Mouse (Mus musculus): ENCODE data around the gene Hist1h2bb.

DNA sequence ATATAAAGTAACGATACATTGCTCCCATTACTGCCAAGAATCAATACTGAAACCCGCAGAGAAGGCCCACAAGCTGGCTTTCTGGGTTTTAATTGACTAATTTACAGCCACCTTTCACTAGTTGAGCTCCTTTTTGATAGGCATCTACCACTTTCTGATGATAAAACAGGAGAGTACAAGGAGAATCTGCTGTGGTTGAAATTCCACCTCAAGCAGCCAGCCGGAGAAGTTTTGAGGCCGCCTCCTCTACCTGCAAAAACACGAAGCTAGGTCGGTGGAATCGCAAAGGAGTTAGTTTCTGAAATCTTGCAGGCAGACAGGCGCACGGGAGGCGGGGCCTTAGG lies 16.7 kb downstream of the Hist1h2bb start:
- no peak for TF ChIP-seq GATA1 (IDR thresholded peaks at IDR 0.05; ENCODE audit: borderline replicate concordance, low read length)
- no peak for TF ChIP-seq CTCF (IDR thresholded peaks at IDR 0.05; ENCODE audit: low read depth, low read length)
- TF ChIP-seq GATA2 (IDR thresholded peaks at IDR 0.05; ENCODE audit: borderline replicate concordance, low read depth, low read length): no peak
- TF ChIP-seq TAL1 (conservative IDR thresholded peaks at IDR 0.05; ENCODE audit: low read depth, low read length): no peak
- no peak for TF ChIP-seq POLR2AphosphoS5 (IDR thresholded peaks at IDR 0.05; ENCODE audit: insufficient replicate concordance, low read depth, low read length)

Measured in G1E (cell line).